Mouse (Mus musculus) liver, embryonic 12.5 days (tissue): ENCODE results near the gene Chst8. TPM values are rescaled to one million over a fixed set of nuclear protein-coding genes. Genes with fewer than 3 reads are reported as not detected.

Experiments
- ATAC-seq: fragments of 200-750 bp; cut with Nextera tagmentation; 2 replicates; pipeline ENCODE4 v1.8.0; 2017; ENCODE audit warnings: moderate number of reproducible peaks, mild to moderate bottlenecking, moderate library complexity
- H3K27ac ChIP-seq: fragments of 300-500 bp; sonication (generic); 2 replicates; pipeline ENCODE4 v1.5.1; 2016; ENCODE audit warnings: mild to moderate bottlenecking
- H3K27me3 ChIP-seq: fragments of 300-500 bp; sonication (generic); replicated peaks from 2 replicates; pipeline ENCODE4 v1.6.1; 2016; ENCODE audit warnings: mild to moderate bottlenecking, moderate library complexity
- H3K36me3 ChIP-seq: fragments of 300-500 bp; sonication (generic); 2 replicates; pipeline ENCODE4 v1.6.1; 2016; ENCODE audit warnings: mild to moderate bottlenecking, moderate library complexity
- H3K4me1 ChIP-seq: fragments of 300-500 bp; sonication (generic); 2 replicates; pipeline ENCODE4 v1.6.1; 2016
- H3K4me2 ChIP-seq: fragments of 300-500 bp; sonication (generic); 2 replicates; pipeline ENCODE4 v1.6.1; 2016; ENCODE audit warnings: mild to moderate bottlenecking, moderate library complexity
- H3K4me3 ChIP-seq: fragments of 300-500 bp; sonication (generic); 2 replicates; pipeline ENCODE4 v1.5.1; 2016; ENCODE audit warnings: mild to moderate bottlenecking, moderate library complexity
- H3K9ac ChIP-seq: fragments of 300-500 bp; sonication (generic); 2 replicates; pipeline ENCODE4 v1.6.1; 2016; ENCODE audit warnings: mild to moderate bottlenecking, moderate library complexity
- H3K9me3 ChIP-seq: fragments of 300-500 bp; sonication (generic); replicated peaks from 2 replicates; pipeline ENCODE4 v1.6.1; 2016; ENCODE audit warnings: mild to moderate bottlenecking, moderate library complexity
- WGBS: fragments of 180-500 bp; shearing (Covaris S2); methylation state at CpG from one replicate; pipeline ENCODE4 v1.1.7; 2016; ENCODE audit not compliant: insufficient replicate concordance; 5-methylcytosine and 5-hydroxymethylcytosine counted together
- polyA plus RNA-seq: library from polyadenylated mRNA; unstranded; fragments of >200 nt; fragmentation: Nextera tagmentation; extraction: Ambion mirVana; gene quantifications from 2 replicates; pipeline ENCODE4 v1.2.1, GENCODE M21; 2016

Chst8 gene
- polyA plus RNA-seq, 1 experiment from 2014 or later, result 1.3 TPM

DNA sequence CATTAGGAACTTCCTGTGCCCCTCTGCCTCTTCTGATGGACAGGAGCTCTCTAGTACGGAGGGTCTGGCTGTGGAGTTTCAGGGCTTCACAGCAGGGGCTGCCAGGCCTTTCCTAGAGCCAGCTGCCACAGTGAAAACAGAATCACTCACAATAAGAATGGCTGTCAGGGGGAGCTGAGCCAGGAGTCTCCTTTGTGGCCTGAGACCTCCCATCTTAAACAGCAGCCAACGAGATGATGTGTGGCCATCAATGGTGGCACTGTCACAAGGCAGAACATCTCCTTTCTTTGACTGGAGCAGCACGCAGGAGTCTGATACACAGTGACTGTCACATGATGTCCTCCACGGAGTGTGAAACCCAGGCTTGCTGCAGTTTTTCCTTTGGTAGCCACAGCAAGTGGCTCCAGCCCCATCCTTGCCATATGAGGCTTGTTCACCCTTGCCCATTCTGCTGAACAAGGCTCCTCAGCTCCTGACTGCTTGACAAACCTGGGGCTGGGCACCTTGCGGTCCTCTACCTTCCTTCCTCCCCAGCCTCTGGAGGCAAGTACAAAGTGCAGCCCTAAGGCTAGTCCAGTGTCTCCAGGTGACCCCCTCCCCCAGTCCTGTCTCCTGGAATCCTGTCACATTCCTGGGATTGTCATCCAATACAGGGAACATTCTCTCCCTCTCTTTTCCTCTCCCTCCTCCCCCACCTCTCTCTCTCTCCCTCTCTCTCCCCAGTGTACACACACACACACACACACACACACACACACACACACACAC is 91.4 kb downstream of the Chst8 start:
- Histone ChIP-seq H3K9me3 (no peaks in the 10 kb centered on the region), H3K4me2 (no peak overlapping the region), H3K36me3 (no peaks in the 10 kb centered on the region), H3K4me1 (no peaks in the 10 kb centered on the region), H3K9ac (no peak overlapping the region), H3K27ac (no peak overlapping the region), H3K27me3 (peaks cover 7% of the 10 kb centered on the region), H3K4me3 (no peak overlapping the region)
- WGBS, result 40% methylated on average over 5 of the region's 5 CpGs
- ATAC-seq, result no peak

DNA sequence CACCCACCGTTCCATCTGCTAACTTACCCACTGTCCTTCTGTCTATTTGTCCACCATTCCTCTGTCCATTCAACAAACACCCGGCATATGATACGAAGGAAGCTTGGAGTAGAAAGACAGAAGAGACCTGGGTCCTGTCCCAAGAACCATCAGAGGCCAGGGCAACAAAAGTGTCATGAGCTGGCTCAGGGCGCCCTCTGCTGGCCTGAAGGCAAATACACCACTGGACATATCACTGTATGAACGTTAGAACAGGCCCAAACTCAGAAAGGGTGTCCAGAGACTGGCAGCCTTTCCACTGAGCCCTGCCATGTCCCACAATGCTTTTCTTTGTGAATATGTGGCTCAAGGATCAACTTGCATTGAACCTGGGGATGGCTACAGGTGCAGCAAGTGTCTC is 92.9 kb downstream of the Chst8 start:
- no peak overlapping the region for H3K4me3 ChIP-seq
- no peak overlapping the region for H3K27ac ChIP-seq
- no peaks in the 10 kb centered on the region for H3K4me1 ChIP-seq
- WGBS, result 35% methylated on average over 5 of the region's 5 CpGs
- no peaks in the 10 kb centered on the region for H3K36me3 ChIP-seq
- H3K27me3 ChIP-seq, result peaks cover 7% of the 10 kb centered on the region
- H3K9me3 ChIP-seq, result no peaks in the 10 kb centered on the region
- ATAC-seq, result no peak
- H3K4me2 ChIP-seq, result no peak overlapping the region
- no peak overlapping the region for H3K9ac ChIP-seq

DNA sequence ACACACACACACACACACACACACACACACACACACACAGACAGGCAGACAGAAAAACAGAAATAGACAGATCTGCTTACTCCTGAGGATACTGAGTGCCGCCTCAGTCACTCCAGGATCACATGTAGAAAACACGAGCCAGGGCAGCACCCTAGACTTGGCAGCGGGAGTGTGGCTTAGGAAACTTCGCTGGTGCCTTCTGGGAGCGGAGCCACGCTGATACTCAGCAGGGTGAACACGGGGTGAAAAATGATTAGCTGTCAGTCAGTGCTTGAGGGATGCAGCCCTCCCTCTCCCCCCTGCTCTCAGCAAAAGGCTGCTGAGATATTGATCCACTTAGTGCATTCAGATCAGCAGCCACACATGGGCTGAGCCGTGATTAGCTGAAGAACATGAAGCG is 93.9 kb downstream of the Chst8 start:
- H3K4me3 ChIP-seq, result no peak overlapping the region
- no peaks in the 10 kb centered on the region for H3K36me3 ChIP-seq
- 50% methylated on average over 9 of the region's 9 CpGs for whole genome bisulfite sequencing
- ATAC-seq, result no peak
- no peak overlapping the region for H3K9ac ChIP-seq
- H3K27me3 ChIP-seq, result peaks cover 7% of the 10 kb centered on the region
- H3K9me3 ChIP-seq, result no peaks in the 10 kb centered on the region
- no peak overlapping the region for H3K27ac ChIP-seq
- no peaks in the 10 kb centered on the region for H3K4me1 ChIP-seq
- H3K4me2 ChIP-seq, result no peak overlapping the region

DNA sequence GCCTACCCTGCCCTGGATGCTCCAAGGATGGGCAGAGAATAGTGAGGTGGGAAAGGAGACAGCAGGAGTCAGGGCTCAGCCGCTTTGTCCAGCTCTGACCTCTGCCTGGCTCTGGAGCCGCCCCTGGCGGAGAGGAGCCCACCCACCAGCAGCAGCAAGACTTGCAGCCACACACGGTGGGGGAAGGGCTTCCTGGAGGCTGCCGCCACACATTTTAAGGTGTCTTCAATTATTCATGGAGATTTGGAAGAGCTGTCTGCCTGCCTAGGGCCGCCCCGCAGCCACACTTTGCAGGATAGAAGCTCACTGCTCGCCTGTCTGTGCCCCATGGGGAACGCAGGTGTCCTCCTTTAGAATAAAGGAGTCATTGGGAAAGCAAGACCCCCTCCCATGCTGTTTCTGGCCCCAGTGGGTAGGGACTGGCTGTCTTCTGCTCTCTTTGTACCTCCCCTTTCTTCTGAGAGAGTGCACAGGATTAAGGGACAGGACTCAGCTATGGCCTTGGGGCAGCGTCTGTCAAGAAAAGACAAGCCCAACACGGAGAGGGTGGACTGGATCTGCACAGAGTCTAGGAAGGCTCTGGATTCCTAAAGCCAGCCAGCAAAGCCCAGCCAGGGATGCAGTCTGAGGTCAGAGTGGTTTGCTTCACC is 95.2 kb downstream of the Chst8 start:
- WGBS, result 8% methylated on average over 11 of the region's 11 CpGs
- Histone ChIP-seq H3K4me2 (no peak overlapping the region), H3K9ac (no peak overlapping the region), H3K36me3 (no peaks in the 10 kb centered on the region), H3K27me3 (peaks cover 7% of the 10 kb centered on the region), H3K9me3 (no peaks in the 10 kb centered on the region), H3K4me1 (no peaks in the 10 kb centered on the region), H3K4me3 (no peak overlapping the region), H3K27ac (no peak overlapping the region)
- no peak for ATAC-seq

DNA sequence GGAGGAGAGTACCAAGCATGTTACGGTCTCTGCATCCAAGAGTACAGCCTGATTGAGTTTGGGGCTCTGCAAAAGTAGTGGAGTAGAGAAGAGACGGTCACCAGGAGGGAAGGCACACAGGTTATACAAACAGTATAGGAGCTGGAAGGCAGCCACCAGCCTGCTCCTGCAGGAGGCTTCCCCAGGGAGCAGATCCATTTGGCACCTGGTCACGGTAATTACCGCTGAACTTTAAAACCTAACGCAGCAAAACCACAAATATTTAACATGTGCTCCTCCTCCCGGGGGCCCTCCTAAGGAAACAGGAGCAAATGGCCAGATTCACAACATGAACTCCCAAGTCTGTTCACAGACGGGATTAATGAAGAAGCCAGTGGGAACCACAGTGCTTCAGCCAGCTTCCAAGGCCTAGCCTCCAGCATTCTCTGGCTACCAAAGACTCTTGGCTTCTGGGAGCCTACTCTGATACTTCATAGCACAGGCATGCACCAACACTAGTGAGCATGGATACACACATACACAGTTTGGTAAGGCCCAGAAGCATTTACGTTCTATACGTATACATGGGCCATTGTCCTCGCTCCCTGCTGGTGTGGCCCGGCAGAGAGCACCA is 97.6 kb downstream of the Chst8 start:
- no peaks in the 10 kb centered on the region for H3K4me1 ChIP-seq
- WGBS, result 44% methylated on average over 11 of the region's 11 CpGs
- H3K27ac ChIP-seq, result no peak overlapping the region
- peaks cover 7% of the 10 kb centered on the region for H3K27me3 ChIP-seq
- no peak overlapping the region for H3K4me3 ChIP-seq
- H3K36me3 ChIP-seq, result no peaks in the 10 kb centered on the region
- H3K4me2 ChIP-seq, result no peak overlapping the region
- H3K9me3 ChIP-seq, result no peaks in the 10 kb centered on the region
- no peak overlapping the region for H3K9ac ChIP-seq
- no peak for ATAC-seq

DNA sequence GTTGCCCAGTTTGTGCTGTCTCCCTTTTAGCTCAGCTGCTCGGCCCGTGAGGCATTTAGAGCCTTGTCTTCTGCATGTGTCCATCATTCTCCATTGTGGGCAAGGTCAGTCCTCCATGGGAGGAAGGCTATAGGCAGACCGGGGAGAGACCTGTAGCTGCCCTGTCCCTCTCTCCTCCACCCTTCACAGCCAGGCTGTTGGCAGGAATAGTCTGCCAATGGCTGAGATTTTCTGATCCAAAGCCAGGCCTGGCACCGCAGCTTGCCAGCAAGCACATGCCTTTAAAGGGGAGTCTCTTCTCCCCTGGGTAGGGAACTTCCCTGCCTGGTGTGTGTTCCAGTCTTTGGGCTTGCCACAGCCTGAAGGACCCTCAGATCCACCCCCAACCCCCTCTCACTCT is 103.4 kb downstream of the Chst8 start:
- H3K36me3 ChIP-seq, result no peaks in the 10 kb centered on the region
- no peak overlapping the region for H3K27ac ChIP-seq
- no peak overlapping the region for H3K9ac ChIP-seq
- H3K4me2 ChIP-seq, result no peak overlapping the region
- no peaks in the 10 kb centered on the region for H3K27me3 ChIP-seq
- no peaks in the 10 kb centered on the region for H3K9me3 ChIP-seq
- 76% methylated on average over 4 of the region's 4 CpGs for WGBS
- H3K4me3 ChIP-seq, result no peak overlapping the region
- ATAC-seq, result no peak
- H3K4me1 ChIP-seq, result no peaks in the 10 kb centered on the region

DNA sequence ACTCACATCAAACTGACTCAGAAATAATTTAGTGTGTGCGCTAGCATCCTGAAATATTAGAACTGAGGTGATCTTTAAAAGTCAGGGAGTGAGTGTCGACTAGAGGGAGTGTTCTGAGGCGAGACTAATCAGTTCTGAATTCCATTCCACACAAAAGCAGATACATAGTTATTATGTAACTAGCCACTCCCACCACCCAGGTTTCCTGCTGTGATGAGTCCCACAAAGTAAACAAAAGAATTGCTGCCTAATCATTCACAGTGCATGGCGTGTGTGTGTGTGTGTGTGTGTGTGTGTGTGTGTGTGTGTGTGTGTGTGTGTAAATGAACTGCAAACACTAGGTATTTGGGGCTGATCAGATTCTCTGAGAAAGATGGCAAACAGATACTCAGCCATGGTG is 108.1 kb downstream of the Chst8 start:
- no peak overlapping the region for H3K9ac ChIP-seq
- no peaks in the 10 kb centered on the region for H3K4me1 ChIP-seq

DNA sequence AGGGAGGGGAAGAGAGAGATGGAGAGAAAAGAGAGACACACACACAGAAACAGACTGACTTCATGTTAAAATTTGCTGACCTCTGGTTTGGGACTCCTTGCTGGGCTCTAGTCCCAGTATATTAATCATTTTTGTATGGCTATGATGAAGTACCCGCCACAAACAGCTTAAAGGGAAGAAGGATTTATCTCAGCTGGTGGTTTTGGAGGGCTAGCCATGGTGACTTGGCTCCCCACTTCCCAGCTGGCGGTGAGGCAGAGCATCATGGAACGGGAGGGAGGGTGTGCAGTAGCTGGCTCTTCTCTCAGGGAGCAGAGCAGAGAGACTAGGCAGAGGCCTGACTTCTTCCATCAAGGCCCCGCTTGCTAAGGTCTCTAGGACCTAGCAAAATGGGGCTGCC is 109.1 kb downstream of the Chst8 start:
- no peak for ATAC-seq
- Histone ChIP-seq H3K4me1 (no peaks in the 10 kb centered on the region), H3K27me3 (0 out of 2 replicates have a peak, but pooled peaks cover 3% of the 10 kb centered on the region)

More for the DNA sequence above, 108.1 kb downstream of the Chst8 start:
- Histone ChIP-seq H3K27ac (no peak overlapping the region), H3K4me3 (no peak overlapping the region), H3K27me3 (0 out of 2 replicates have a peak, but pooled peaks cover 3% of the 10 kb centered on the region), H3K36me3 (no peaks in the 10 kb centered on the region), H3K4me2 (no peak overlapping the region), H3K9me3 (no peaks in the 10 kb centered on the region)
- 54% methylated on average over 4 of the region's 4 CpGs for WGBS
- ATAC-seq, result no peak

DNA sequence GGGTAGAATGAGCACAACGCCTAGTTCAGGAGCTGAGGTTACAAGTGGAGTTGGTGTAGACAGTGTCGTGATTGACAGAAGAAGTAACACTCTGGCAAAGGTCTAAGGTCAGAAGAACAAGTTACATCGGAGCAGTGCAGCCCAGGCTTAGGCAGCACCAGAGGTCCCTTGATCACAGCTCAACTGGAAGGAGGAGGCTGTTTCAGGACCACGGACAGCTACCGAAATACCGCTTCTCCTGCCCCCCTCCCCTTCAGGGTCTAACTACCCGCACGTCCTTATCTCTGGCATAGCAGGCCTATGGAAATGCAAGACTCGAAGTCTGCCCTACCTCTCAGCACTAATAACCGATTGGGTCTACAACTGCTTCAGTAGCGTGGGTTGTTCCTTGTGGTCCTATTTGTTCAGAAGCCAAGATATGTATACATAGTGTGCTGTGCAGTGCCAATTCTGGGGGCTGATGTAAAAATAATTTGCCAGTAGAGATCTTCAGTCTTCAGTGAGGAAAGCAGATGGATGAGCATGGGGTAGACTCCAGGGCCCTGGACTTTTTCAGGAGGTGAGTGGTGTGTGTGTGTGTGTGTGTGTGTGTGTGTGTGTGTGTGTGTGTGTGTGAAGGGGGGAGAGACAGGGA is 109.7 kb downstream of the Chst8 start:
- no peaks in the 10 kb centered on the region for H3K36me3 ChIP-seq

More for the DNA sequence above, 109.1 kb downstream of the Chst8 start:
- Histone ChIP-seq H3K4me2 (no peak overlapping the region), H3K27ac (no peak overlapping the region), H3K36me3 (no peaks in the 10 kb centered on the region), H3K9ac (no peak overlapping the region), H3K9me3 (no peaks in the 10 kb centered on the region), H3K4me3 (no peak overlapping the region)
- 31% methylated on average over 4 of the region's 4 CpGs for WGBS

DNA sequence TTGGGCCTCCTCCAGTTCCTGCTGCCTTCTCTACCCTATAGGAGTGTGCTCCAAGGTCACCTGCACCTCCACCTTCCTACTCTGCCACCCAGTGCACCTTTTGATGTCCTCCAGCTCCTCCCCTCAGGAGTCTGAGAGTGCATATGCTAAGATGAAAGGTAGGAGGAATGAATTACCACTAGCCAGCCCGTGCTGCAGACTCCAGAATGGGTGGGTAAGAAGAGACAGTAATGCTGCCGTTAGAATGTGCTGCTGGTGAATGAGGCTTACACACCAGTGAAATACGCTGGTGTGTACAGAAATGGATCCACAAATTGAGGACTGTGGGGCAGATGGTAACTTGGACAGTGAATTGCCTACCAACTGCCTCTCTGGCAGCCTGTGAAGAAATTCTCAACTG is 112.6 kb downstream of the Chst8 start:
- Histone ChIP-seq H3K27me3 (0 out of 2 replicates have a peak, but pooled peaks cover 3% of the 10 kb centered on the region), H3K36me3 (no peaks in the 10 kb centered on the region), H3K4me2 (no peak overlapping the region), H3K4me1 (no peaks in the 10 kb centered on the region), H3K9me3 (no peaks in the 10 kb centered on the region), H3K4me3 (no peak overlapping the region), H3K9ac (no peak overlapping the region), H3K27ac (no peak overlapping the region)
- no peak for ATAC-seq
- 43% methylated on average over 3 of the region's 3 CpGs for WGBS

More for the DNA sequence above, 109.7 kb downstream of the Chst8 start:
- Histone ChIP-seq H3K4me1 (no peaks in the 10 kb centered on the region), H3K27ac (no peak overlapping the region), H3K27me3 (0 out of 2 replicates have a peak, but pooled peaks cover 3% of the 10 kb centered on the region), H3K4me3 (no peak overlapping the region), H3K4me2 (no peak overlapping the region), H3K9ac (no peak overlapping the region), H3K9me3 (no peaks in the 10 kb centered on the region)
- 11% methylated on average over 11 of the region's 11 CpGs for WGBS
- ATAC-seq, result no peak

DNA sequence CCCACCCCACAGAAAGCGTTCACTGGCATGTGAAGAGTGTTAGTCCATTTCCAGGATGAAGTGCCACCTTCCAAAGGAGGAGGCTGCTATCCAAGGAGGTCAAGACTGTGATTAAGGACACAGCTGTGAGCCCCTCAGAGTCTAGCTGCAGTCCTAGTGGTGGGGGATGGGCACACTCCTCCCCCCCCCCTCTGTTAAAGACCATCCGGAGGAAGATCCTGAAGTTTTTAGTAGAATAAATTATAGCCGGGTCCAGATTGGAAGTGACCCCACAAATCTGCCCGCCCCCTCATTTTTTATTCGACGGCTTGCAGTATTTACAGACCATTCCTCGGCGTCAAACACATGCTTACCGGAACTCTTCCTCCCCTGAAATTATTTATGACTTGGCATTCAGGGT is 114.3 kb downstream of the Chst8 start:
- H3K9me3 ChIP-seq, result no peaks in the 10 kb centered on the region
- no peak overlapping the region for H3K4me3 ChIP-seq
- no peaks in the 10 kb centered on the region for H3K36me3 ChIP-seq
- 0 out of 2 replicates have a peak, but pooled peaks cover 3% of the 10 kb centered on the region for H3K27me3 ChIP-seq
- ATAC-seq, result no peak
- WGBS, result 83% methylated on average over 9 of the region's 9 CpGs
- H3K27ac ChIP-seq, result no peak overlapping the region
- H3K4me1 ChIP-seq, result no peaks in the 10 kb centered on the region
- H3K4me2 ChIP-seq, result no peak overlapping the region
- no peak overlapping the region for H3K9ac ChIP-seq

DNA sequence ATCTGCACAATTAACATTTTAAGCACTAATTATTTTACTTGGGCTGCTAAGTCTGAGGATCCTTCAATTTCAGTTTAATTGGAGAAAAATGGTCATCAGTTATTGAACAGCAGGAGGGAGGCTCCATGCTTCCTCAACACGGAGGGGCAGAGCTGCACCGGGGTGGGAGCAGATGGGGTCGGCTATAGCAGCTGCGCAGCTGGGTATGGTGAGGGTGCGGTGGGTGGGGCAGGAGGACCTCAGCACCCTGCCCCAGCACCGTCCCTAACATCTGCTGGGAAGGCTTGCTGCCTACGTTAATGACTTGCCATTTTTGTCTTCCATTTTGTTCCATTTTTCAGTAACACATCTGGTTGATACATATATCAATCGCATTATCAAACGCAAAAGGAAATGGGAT is 116.4 kb downstream of the Chst8 start:
- Histone ChIP-seq H3K4me1 (no peaks in the 10 kb centered on the region), H3K9me3 (no peaks in the 10 kb centered on the region), H3K9ac (no peak overlapping the region), H3K27me3 (0 out of 2 replicates have a peak, but pooled peaks cover 3% of the 10 kb centered on the region), H3K36me3 (no peaks in the 10 kb centered on the region), H3K4me3 (no peak overlapping the region), H3K4me2 (no peak overlapping the region), H3K27ac (no peak overlapping the region)
- WGBS, result 56% methylated on average over 9 of the region's 9 CpGs
- ATAC-seq, result no peak
